Mouse (Mus musculus): ENCODE results near the gene Zfp37. TPM values are rescaled to one million over a fixed set of nuclear protein-coding genes. Genes with fewer than 3 reads are reported as not detected.

Zfp37 gene
- polyA plus RNA-seq, 1 experiment: 1.00 TPM

DNA sequence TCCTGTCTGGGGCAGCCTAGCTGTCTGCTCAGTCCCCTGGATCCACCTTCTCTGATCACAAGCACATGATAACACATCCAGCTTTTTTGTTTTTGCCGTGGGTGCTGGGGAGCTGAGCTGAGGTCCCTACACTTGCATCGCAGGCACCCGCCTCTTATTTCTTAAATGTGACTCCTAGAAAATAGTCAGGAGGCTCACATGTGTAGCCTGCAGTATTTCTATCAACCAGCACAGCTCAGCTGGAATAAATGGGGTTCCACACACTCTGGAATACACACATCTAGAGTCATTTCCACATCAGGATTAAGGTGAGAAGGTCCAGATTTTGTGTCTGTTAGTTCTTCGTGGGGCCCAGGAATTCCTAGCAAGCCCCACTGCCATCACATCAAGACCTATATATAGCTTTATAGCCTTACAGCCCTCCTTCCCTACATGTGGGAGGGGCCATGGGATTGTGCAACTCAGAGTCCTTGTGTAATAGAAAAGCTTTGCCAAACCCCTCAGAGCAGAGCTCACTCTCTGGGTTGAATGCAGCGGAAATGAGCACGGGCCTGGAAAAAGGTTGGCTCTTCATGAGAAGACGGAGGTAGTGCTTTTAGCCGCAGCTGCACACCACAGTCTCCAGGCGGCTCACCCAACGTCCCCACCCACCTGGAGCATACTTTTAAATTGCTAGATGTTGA is 34.4 kb upstream of the Zfp37 start:
- TF ChIP-seq CTCF (IDR thresholded peaks at IDR 0.05; ENCODE audit: control insufficient read depth, insufficient read depth, low read length) (no peak), POLR2A (IDR thresholded peaks at IDR 0.05; ENCODE audit: borderline replicate concordance, control insufficient read depth, low read depth, low read length) (no peak)
- Histone ChIP-seq H3K4me1 (ENCODE audit: control insufficient read depth, insufficient read depth, low read length) (no peaks in the 10 kb centered on the region; the same call in none of the 2 replicates), H3K27ac (ENCODE audit: control insufficient read depth, insufficient read depth, low read depth, low read length, poor library complexity) (no peak overlapping the region), H3K4me3 (replicated peaks; ENCODE audit: control insufficient read depth, low read depth, low read length) (no peak overlapping the region)
- 36% methylated on average over 10 of the region's 10 CpGs for WGBS

DNA sequence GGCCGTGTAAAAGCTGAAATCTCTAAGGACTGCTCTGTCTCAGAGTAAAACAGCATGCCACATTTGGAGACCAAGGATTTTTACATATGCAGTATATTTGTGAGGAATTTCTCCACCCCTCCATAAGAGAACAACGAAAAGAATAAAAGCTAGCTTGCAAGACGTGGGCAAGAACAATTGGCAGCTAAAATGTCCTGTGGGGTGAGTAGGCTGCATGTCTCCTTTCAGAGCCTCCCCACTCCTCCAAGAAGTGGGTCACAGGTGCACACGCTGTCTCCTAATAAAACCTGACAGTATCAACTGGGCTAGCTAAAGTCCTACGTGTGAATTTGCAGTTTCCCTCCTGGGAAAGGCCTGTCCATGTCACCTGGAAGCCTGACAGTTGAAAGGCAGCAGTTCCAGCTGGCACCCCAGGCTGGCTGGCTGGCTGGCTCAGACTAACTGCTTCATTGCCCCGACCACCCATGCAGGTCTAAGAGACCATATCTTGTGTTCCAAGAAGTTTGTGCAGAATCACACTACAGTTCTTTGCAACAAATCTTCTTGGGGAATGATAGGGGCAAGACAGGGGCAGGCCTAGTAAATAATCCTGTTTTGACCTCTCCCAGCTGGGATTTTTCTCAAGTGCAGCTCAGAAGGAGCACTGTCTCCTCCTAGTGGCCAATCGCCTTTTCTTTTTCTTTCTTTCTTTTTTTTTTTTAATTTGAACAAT is 32.4 kb upstream of the Zfp37 start:
- Histone ChIP-seq H3K4me1 (ENCODE audit: control insufficient read depth, insufficient read depth, low read length) (no peaks in the 10 kb centered on the region; the same call in none of the 2 replicates), H3K27ac (ENCODE audit: control insufficient read depth, insufficient read depth, low read depth, low read length, poor library complexity) (no peak overlapping the region; the same call in 1 of the 2 replicates), H3K4me3 (replicated peaks; ENCODE audit: control insufficient read depth, low read depth, low read length) (no peak overlapping the region)
- WGBS: 45% methylated on average over 7 of the region's 7 CpGs
- no peak for TF ChIP-seq POLR2A (IDR thresholded peaks at IDR 0.05; ENCODE audit: borderline replicate concordance, control insufficient read depth, low read depth, low read length)
- TF ChIP-seq CTCF (IDR thresholded peaks at IDR 0.05; ENCODE audit: control insufficient read depth, insufficient read depth, low read length): no peak

DNA sequence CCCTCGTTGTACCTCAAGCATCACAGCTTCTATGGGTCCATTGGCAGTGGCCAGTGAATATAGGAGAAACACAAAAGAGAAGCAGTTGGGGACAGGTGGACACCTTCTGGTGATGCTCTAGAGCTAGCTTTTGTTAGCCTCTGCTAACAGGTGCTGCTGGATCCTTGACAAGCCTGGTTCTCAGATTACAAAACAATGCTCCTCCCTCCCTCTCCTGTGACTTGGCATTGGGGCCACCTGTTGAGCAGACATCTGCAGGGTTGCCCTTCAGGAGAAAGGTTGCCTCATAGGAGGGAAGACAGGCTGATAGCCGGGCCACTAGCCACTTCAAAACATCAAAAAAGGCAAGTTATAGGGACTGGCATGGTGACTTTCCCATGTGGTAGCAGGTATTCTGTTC is 31.4 kb upstream of the Zfp37 start, which contains the start of gene Slc31a2:
Slc31a2 (plus strand) TSS at position 287 of the 400 bp plus-strand sequence.
- Histone ChIP-seq H3K4me1 (ENCODE audit: control insufficient read depth, insufficient read depth, low read length) (no peaks in the 10 kb centered on the region; the same call in none of the 2 replicates), H3K27ac (ENCODE audit: control insufficient read depth, insufficient read depth, low read depth, low read length, poor library complexity) (no peak within 1 kb of the TSS; the same call in 1 of the 2 replicates), H3K4me3 (replicated peaks; ENCODE audit: control insufficient read depth, low read depth, low read length) (no peak within 1 kb of the TSS)
- WGBS: 41% methylated on average over 2 of the region's 2 CpGs
- TF ChIP-seq CTCF (IDR thresholded peaks at IDR 0.05; ENCODE audit: control insufficient read depth, insufficient read depth, low read length): no peak
- no peak for TF ChIP-seq POLR2A (IDR thresholded peaks at IDR 0.05; ENCODE audit: borderline replicate concordance, control insufficient read depth, low read depth, low read length)

DNA sequence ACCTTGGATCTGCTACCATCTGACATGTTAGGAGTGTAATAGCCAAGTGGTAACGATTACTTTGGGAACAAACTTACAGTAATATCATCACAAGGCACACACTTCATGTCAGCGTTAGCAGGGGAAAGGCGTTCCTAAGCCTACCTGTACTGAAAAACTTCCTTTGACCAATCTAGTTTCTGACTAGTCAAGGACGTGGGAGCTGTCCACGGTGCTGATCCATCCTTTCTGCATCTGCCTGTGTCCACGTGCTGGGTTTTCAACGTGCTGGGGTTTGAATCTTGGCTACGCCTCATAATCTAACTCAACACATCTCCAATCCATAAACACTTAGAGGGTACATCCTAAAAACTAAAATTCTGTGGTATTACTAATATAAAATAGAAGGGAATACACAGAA is 26.1 kb upstream of the Zfp37 start:
- TF ChIP-seq POLR2A (IDR thresholded peaks at IDR 0.05; ENCODE audit: borderline replicate concordance, control insufficient read depth, low read depth, low read length) (no peak), CTCF (IDR thresholded peaks at IDR 0.05; ENCODE audit: control insufficient read depth, insufficient read depth, low read length) (no peak)
- no peak overlapping the region for H3K27ac ChIP-seq (ENCODE audit: control insufficient read depth, insufficient read depth, low read depth, low read length, poor library complexity)
- H3K4me1 ChIP-seq (ENCODE audit: control insufficient read depth, insufficient read depth, low read length): no peaks in the 10 kb centered on the region
- H3K4me3 ChIP-seq (replicated peaks; ENCODE audit: control insufficient read depth, low read depth, low read length): no peak overlapping the region
- WGBS: 16% methylated on average over 8 of the region's 8 CpGs

DNA sequence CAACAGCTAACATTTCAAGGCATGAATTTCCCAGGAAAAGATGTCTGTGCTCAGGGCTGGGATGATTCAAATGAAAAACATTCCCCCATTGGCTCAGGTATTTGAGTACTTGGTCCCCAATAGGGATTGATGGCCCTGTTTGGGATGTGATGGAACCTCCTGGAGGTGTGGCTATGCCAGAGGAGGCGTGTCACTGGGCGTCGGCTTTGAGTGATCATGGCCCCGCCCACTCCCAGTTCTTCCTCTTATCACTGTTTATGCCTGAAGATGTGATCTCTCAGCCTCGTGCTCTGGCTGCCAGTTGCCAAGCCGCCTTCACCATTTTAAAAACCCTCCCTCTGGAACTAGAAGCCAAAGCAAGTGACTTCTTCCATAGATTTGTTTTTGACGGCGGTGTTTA is 23.7 kb upstream of the Zfp37 start:
- TF ChIP-seq POLR2A (IDR thresholded peaks at IDR 0.05; ENCODE audit: borderline replicate concordance, control insufficient read depth, low read depth, low read length) (no peak), CTCF (IDR thresholded peaks at IDR 0.05; ENCODE audit: control insufficient read depth, insufficient read depth, low read length) (no peak)
- Histone ChIP-seq H3K27ac (ENCODE audit: control insufficient read depth, insufficient read depth, low read depth, low read length, poor library complexity) (no peak overlapping the region), H3K4me1 (ENCODE audit: control insufficient read depth, insufficient read depth, low read length) (no peaks in the 10 kb centered on the region; the same call in 1 of the 2 replicates), H3K4me3 (replicated peaks; ENCODE audit: control insufficient read depth, low read depth, low read length) (no peak overlapping the region)
- WGBS: 64% methylated on average over 8 of the region's 8 CpGs

DNA sequence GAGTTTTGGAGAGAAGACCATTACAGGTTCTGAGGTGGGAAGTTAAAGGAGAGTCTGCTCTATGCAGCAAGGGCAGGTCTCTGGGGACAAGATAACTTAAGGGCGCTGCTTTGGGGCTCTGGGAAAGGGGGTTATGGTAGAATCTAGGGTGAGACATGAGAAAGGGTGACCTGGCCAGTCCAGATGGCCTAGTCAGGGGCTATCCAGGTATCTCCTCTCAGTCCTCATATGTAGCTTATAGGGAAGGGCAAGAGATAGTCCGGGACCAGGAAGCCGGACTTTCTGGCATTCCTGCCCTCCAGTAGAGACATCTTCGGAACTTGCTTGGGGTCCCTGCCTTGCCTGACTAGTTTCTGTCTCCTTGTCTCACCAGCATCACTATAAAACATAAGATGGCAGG is 20.9 kb upstream of the Zfp37 start:
- Histone ChIP-seq H3K4me1 (ENCODE audit: control insufficient read depth, insufficient read depth, low read length) (no peaks in the 10 kb centered on the region; the same call in 1 of the 2 replicates), H3K4me3 (replicated peaks; ENCODE audit: control insufficient read depth, low read depth, low read length) (no peak overlapping the region), H3K27ac (ENCODE audit: control insufficient read depth, insufficient read depth, low read depth, low read length, poor library complexity) (no peak overlapping the region)
- WGBS: 77% methylated on average over 4 of the region's 4 CpGs
- no peak for TF ChIP-seq POLR2A (IDR thresholded peaks at IDR 0.05; ENCODE audit: borderline replicate concordance, control insufficient read depth, low read depth, low read length)
- TF ChIP-seq CTCF (IDR thresholded peaks at IDR 0.05; ENCODE audit: control insufficient read depth, insufficient read depth, low read length): no peak

DNA sequence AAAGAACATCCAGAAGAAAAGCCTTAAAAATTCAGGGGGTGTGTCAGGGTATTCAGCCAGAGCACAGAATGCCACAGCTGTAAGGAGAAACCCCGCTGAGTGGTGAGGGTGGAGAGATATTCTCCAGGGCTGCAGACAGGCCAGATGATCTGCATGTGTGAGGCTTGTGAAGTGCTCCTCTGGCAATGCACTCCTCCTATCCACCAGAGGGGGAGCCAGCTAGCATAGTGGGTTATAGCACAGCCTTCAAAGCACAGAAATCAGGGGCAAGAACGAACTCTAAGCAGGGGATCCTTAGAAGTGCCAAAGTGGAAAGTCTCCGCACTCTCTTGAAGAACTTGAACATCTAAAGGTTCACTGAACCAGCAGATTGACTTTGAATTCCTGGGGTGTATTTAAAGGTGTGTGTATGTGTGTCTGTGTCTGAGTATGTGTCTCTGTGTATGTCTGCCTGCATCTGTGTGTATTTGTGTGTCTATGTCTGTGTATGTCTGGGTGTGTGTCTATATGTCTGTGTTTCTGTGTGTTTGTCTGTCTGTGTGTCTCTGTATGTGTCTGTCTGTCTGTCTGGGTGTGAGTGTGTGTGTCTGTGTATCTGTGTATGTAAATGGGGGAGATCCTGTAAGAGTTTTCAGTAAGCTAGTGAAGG is 20.2 kb upstream of the Zfp37 start:
- H3K4me1 ChIP-seq (ENCODE audit: control insufficient read depth, insufficient read depth, low read length): no peaks in the 10 kb centered on the region; the same call in 1 of the 2 replicates
- no peak overlapping the region for H3K4me3 ChIP-seq (replicated peaks; ENCODE audit: control insufficient read depth, low read depth, low read length)
- H3K27ac ChIP-seq (ENCODE audit: control insufficient read depth, insufficient read depth, low read depth, low read length, poor library complexity): no peak overlapping the region
- TF ChIP-seq POLR2A (IDR thresholded peaks at IDR 0.05; ENCODE audit: borderline replicate concordance, control insufficient read depth, low read depth, low read length) (no peak), CTCF (IDR thresholded peaks at IDR 0.05; ENCODE audit: control insufficient read depth, insufficient read depth, low read length) (peak; percentile 38)
- WGBS: 75% methylated on average over 3 of the region's 3 CpGs

DNA sequence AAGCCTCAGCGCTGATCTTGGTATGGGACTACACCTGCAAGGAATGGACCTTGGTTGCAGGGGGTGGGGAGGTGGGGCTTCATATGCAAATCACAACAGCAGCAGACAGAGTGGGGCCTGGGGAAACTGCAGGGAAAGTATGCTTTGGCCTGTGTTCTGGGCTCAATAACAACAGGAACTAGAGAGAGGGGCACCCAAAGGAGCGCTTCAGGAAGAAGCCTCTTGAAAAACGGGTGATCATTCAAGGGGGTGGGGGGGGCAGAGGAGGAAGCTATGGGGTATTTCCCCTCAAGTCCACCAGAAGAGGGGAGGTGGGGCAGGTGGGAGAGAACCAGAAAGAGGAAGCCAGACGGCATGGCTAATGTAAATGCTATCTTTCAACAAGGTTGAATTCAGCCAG is 17.5 kb upstream of the Zfp37 start:
- TF ChIP-seq CTCF (IDR thresholded peaks at IDR 0.05; ENCODE audit: control insufficient read depth, insufficient read depth, low read length) (no peak), POLR2A (IDR thresholded peaks at IDR 0.05; ENCODE audit: borderline replicate concordance, control insufficient read depth, low read depth, low read length) (no peak)
- Histone ChIP-seq H3K4me1 (ENCODE audit: control insufficient read depth, insufficient read depth, low read length) (no peaks in the 10 kb centered on the region; the same call in 1 of the 2 replicates), H3K27ac (ENCODE audit: control insufficient read depth, insufficient read depth, low read depth, low read length, poor library complexity) (no peak overlapping the region), H3K4me3 (replicated peaks; ENCODE audit: control insufficient read depth, low read depth, low read length) (no peak overlapping the region)
- 12% methylated on average over 4 of the region's 4 CpGs for WGBS
